Mouse (Mus musculus) embryonic facial prominence, embryonic 14.5 days (tissue): Measurements from ENCODE around the gene Ift57. TPM values are rescaled to one million over a fixed set of nuclear protein-coding genes. Genes with fewer than 3 reads are reported as not detected.

Experiments
- polyA plus RNA-seq: library from polyadenylated mRNA; unstranded; fragments of >200 nt; fragmentation: Nextera tagmentation; extraction: Ambion mirVana; gene quantifications from 2 replicates; pipeline ENCODE4 v1.2.1, GENCODE M21; 2014

Gene Ift57
- polyA plus RNA-seq, 1 experiment from 2014 or later = 31.0 TPM

Other genes with a start within 250 kb of the Ift57 start
- gene Cd47, start 101.3 kb downstream of the Ift57 start, polyA plus RNA-seq = 96.1 and 102 TPM in 2 replicates